Mouse (Mus musculus): Measurements from ENCODE around the gene Eid2. TPM values are rescaled to one million over a fixed set of nuclear protein-coding genes. Genes with fewer than 3 reads are reported as not detected.

Eid2 gene
- polyA plus RNA-seq, 1 experiment, result 2.4 TPM

GRCm38 (mm10) chr7:28269355-28269754 is 1.7 kb downstream of the Eid2 start:
- Histone ChIP-seq H3K4me1 (ENCODE audit: control insufficient read depth, insufficient read depth, insufficient read length) (peaks cover 7% of the 10 kb centered on the region; the same call in 1 of the 2 replicates), H3K36me3 (ENCODE audit: control insufficient read depth, insufficient read depth, low read length) (no peaks in the 10 kb centered on the region), H3K4me3 (ENCODE audit: extremely low read depth, insufficient read depth, insufficient read length) (no peak overlapping the region), H3K27me3 (ENCODE audit: control insufficient read depth, insufficient read depth, low read length) (peaks cover 7% of the 10 kb centered on the region), H3K27ac (ENCODE audit: insufficient read depth, low read length) (no peak overlapping the region)
- DNase-seq (ENCODE audit: low read depth in 1 of 2, low spot score in 2 of 2), result no peak
- TF ChIP-seq POLR2A (IDR thresholded peaks at IDR 0.05; ENCODE audit: low read depth, low read length), result no peak
- no peak for TF ChIP-seq CTCF (IDR thresholded peaks at IDR 0.05; ENCODE audit: extremely low read depth, insufficient read depth, insufficient read length, insufficient replicate concordance)
- 91% methylated on average over 12 of the region's 12 CpGs for WGBS

GRCm38 (mm10) chr7:28271761-28272160 is 4.1 kb downstream of the Eid2 start:
- Histone ChIP-seq H3K27me3 (ENCODE audit: control insufficient read depth, insufficient read depth, low read length) (peaks cover 7% of the 10 kb centered on the region), H3K36me3 (ENCODE audit: control insufficient read depth, insufficient read depth, low read length) (no peaks in the 10 kb centered on the region), H3K27ac (ENCODE audit: insufficient read depth, low read length) (no peak overlapping the region), H3K4me1 (ENCODE audit: control insufficient read depth, insufficient read depth, insufficient read length) (peaks cover 7% of the 10 kb centered on the region; the same call in 1 of the 2 replicates), H3K4me3 (ENCODE audit: extremely low read depth, insufficient read depth, insufficient read length) (no peak overlapping the region)
- no peak for TF ChIP-seq POLR2A (IDR thresholded peaks at IDR 0.05; ENCODE audit: low read depth, low read length)
- TF ChIP-seq CTCF (IDR thresholded peaks at IDR 0.05; ENCODE audit: extremely low read depth, insufficient read depth, insufficient read length, insufficient replicate concordance), result no peak
- WGBS, result 72% methylated on average over 3 of the region's 3 CpGs
- no peak for DNase-seq (ENCODE audit: low read depth in 1 of 2, low spot score in 2 of 2)

GRCm38 (mm10) chr7:28277237-28277614 is 9.5 kb downstream of the Eid2 start:
- no peak overlapping the region for H3K4me3 ChIP-seq (ENCODE audit: extremely low read depth, insufficient read depth, insufficient read length)

GRCm38 (mm10) chr7:28277615-28278278 is 10.1 kb downstream of the Eid2 start, which contains the start of gene Eid2b:
Eid2b (plus strand) TSS chr7:28277739.
- WGBS, result 5% methylated on average over 68 of the region's 68 CpGs
- peak within 1 kb of the TSS; percentile 34; the same call in 1 of the 2 replicates for H3K27ac ChIP-seq (ENCODE audit: insufficient read depth, low read length)
- H3K36me3 ChIP-seq (ENCODE audit: control insufficient read depth, insufficient read depth, low read length), result no peaks in the 10 kb centered on the region
- DNase-seq (ENCODE audit: low read depth in 1 of 2, low spot score in 2 of 2), result peak; percentile 78 to 92
- H3K27me3 ChIP-seq (ENCODE audit: control insufficient read depth, insufficient read depth, low read length), result no peaks in the 10 kb centered on the region
- TF ChIP-seq CTCF (IDR thresholded peaks at IDR 0.05; ENCODE audit: extremely low read depth, insufficient read depth, insufficient read length, insufficient replicate concordance) (peak; percentile 98), POLR2A (IDR thresholded peaks at IDR 0.05; ENCODE audit: low read depth, low read length) (peak; percentile 16)
- peak within 1 kb of the TSS; percentile 94 for H3K4me3 ChIP-seq (ENCODE audit: extremely low read depth, insufficient read depth, insufficient read length)
- H3K4me1 ChIP-seq (ENCODE audit: control insufficient read depth, insufficient read depth, insufficient read length), result peaks cover 8% of the 10 kb centered on the region

More at GRCm38 (mm10) chr7:28277237-28277614, 9.5 kb downstream of the Eid2 start:
- H3K27ac ChIP-seq (ENCODE audit: insufficient read depth, low read length), result no peak overlapping the region
- TF ChIP-seq POLR2A (IDR thresholded peaks at IDR 0.05; ENCODE audit: low read depth, low read length), result no peak; the same call in 1 of the 2 replicates
- 53% methylated on average over 8 of the region's 8 CpGs for WGBS
- no peaks in the 10 kb centered on the region for H3K27me3 ChIP-seq (ENCODE audit: control insufficient read depth, insufficient read depth, low read length)
- no peaks in the 10 kb centered on the region for H3K36me3 ChIP-seq (ENCODE audit: control insufficient read depth, insufficient read depth, low read length)
- no peak for DNase-seq (ENCODE audit: low read depth in 1 of 2, low spot score in 2 of 2)
- peaks cover 8% of the 10 kb centered on the region for H3K4me1 ChIP-seq (ENCODE audit: control insufficient read depth, insufficient read depth, insufficient read length)

DNA sequence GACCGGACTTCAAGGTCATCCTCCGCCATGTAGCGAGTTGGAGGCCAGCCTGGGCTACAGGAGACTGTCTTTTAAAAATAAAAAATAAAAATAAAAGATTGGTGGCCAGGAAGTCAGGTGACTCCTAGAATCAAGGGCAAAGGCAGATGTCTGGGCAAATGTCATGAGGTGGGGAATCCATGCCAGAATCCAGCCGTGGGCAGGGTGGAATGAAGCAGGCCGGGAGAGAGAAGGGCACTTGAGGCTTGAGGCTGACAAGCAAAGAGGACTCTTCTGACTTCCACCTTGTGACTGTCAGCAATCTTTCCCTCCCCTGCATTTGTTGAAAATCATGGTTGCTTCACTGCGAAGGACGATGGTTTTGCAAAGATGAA is 10.6 kb downstream of the Eid2 start:
- H3K27ac ChIP-seq (ENCODE audit: insufficient read depth, low read length), result no peak overlapping the region
- 92% methylated on average over 7 of the region's 7 CpGs for WGBS
- no peak for TF ChIP-seq CTCF (IDR thresholded peaks at IDR 0.05; ENCODE audit: extremely low read depth, insufficient read depth, insufficient read length, insufficient replicate concordance)
- TF ChIP-seq POLR2A (IDR thresholded peaks at IDR 0.05; ENCODE audit: low read depth, low read length), result no peak

GRCm38 (mm10) chr7:28280630-28281029 is 12.9 kb downstream of the Eid2 start:
- WGBS, result 59% methylated on average over 7 of the region's 7 CpGs
- Histone ChIP-seq H3K27ac (ENCODE audit: insufficient read depth, low read length) (no peak overlapping the region), H3K4me1 (ENCODE audit: control insufficient read depth, insufficient read depth, insufficient read length) (peaks cover 8% of the 10 kb centered on the region), H3K36me3 (ENCODE audit: control insufficient read depth, insufficient read depth, low read length) (no peaks in the 10 kb centered on the region), H3K27me3 (ENCODE audit: control insufficient read depth, insufficient read depth, low read length) (no peaks in the 10 kb centered on the region), H3K4me3 (ENCODE audit: extremely low read depth, insufficient read depth, insufficient read length) (no peak overlapping the region)
- no peak for TF ChIP-seq POLR2A (IDR thresholded peaks at IDR 0.05; ENCODE audit: low read depth, low read length)
- TF ChIP-seq CTCF (IDR thresholded peaks at IDR 0.05; ENCODE audit: extremely low read depth, insufficient read depth, insufficient read length, insufficient replicate concordance), result no peak
- no peak for DNase-seq (ENCODE audit: low read depth in 1 of 2, low spot score in 2 of 2)

More for the DNA sequence above, 10.6 kb downstream of the Eid2 start:
- Histone ChIP-seq H3K4me3 (ENCODE audit: extremely low read depth, insufficient read depth, insufficient read length) (peak overlapping the region; percentile 94), H3K36me3 (ENCODE audit: control insufficient read depth, insufficient read depth, low read length) (no peaks in the 10 kb centered on the region), H3K4me1 (ENCODE audit: control insufficient read depth, insufficient read depth, insufficient read length) (peaks cover 8% of the 10 kb centered on the region), H3K27me3 (ENCODE audit: control insufficient read depth, insufficient read depth, low read length) (no peaks in the 10 kb centered on the region)
- DNase-seq (ENCODE audit: low read depth in 1 of 2, low spot score in 2 of 2), result no peak

DNA sequence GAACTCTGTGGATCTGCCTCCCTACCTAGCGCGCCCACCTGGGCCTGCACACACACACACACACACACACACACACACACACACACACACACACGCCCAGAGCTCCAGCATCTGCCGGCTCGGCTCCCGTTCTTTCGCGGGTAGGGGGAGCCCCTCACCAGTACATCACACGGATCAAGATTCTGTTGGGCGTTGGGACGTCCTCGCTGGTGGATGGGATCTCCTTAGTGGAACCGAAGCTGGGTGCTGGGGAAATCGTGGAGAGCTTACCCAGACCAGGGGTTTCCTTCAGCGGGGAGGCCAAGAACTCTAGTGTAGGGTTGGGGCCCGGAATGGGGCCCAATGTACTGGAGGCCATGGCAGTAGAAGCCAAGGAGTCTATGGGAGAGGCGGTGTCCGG is 22.5 kb downstream of the Eid2 start:
- 3% methylated on average over 18 of the region's 18 CpGs for whole genome bisulfite sequencing
- H3K27me3 ChIP-seq (ENCODE audit: control insufficient read depth, insufficient read depth, low read length), result peaks cover 17% of the 10 kb centered on the region
- DNase-seq (ENCODE audit: low read depth in 1 of 2, low spot score in 2 of 2), result no peak

More for the DNA sequence above, 22.5 kb downstream of the Eid2 start:
- peaks cover 6% of the 10 kb centered on the region; the same call in 1 of the 2 replicates for H3K4me1 ChIP-seq (ENCODE audit: control insufficient read depth, insufficient read depth, insufficient read length)
- no peak overlapping the region for H3K4me3 ChIP-seq (ENCODE audit: extremely low read depth, insufficient read depth, insufficient read length)
- no peak overlapping the region for H3K27ac ChIP-seq (ENCODE audit: insufficient read depth, low read length)
- TF ChIP-seq CTCF (IDR thresholded peaks at IDR 0.05; ENCODE audit: extremely low read depth, insufficient read depth, insufficient read length, insufficient replicate concordance), result no peak
- TF ChIP-seq POLR2A (IDR thresholded peaks at IDR 0.05; ENCODE audit: low read depth, low read length), result no peak
- H3K36me3 ChIP-seq (ENCODE audit: control insufficient read depth, insufficient read depth, low read length), result no peaks in the 10 kb centered on the region
